Mouse (Mus musculus) olfactory bulb, adult 2 months (tissue): ENCODE data around the gene Ago1.

Experiments
- CTCF ChIP-seq: fragments of 200-500 bp; IDR thresholded peaks from 2 replicates; pipeline ENCODE4 v1.5.1; 2012; ENCODE audit warnings: low read depth, mild to moderate bottlenecking, low read length, moderate library complexity; ENCODE audit not compliant: insufficient read depth
- POLR2A ChIP-seq: fragments of 200-500 bp; IDR thresholded peaks from 2 replicates; pipeline ENCODE4 v1.6.1; 2012; ENCODE audit warnings: mild to moderate bottlenecking, low read depth, low read length, moderate library complexity; ENCODE audit not compliant: insufficient read depth

DNA sequence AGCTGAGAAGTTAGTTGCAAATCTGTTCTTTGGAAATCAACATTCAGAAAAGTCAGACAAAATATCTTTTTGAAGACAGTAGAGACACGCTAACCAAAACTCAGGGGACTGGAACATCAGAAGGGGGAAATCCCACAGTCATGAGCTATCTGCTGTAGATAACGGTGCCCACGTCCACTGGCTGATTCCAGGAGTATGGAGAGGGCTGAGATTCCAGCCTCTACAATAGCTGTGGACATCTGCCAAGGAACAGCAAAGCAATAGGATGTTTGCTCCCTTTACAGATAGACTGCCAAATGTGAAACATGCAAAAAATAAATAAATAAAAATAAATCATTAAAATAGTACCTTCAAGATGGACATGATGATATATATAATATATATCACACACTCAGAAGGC, 23.9 kb downstream of the Ago1 start:
- no peak for TF ChIP-seq POLR2A
- no peak for TF ChIP-seq CTCF
